Mouse (Mus musculus): ENCODE data around the gene Bcan. TPM values are rescaled to one million over a fixed set of nuclear protein-coding genes. Genes with fewer than 3 reads are reported as not detected.

Gene Bcan
- total and polyA plus RNA-seq, 3 experiments, result 0.04 TPM; not detected in 2

- in situ Hi-C loops (cut with MboI; ENCODE audit: low pct_ligation_motif_present, low pct_unique_long_range_greater_than_20kb, low sequenced_read_pairs), result no loop called here
Observed at GRCm38 (mm10) chr3:87958967-87959366, 41.1 kb downstream of the Bcan start.

GRCm38 (mm10) chr3:87958476-87958875 is 41.6 kb downstream of the Bcan start:
- Histone ChIP-seq H3K27ac (ENCODE audit: insufficient read depth, low read depth) (no peak overlapping the region), H3K4me3 (replicated peaks in 1 of 3; ENCODE audit: low read depth in 2 of 3, low read length in 2 of 3, poor library complexity in 1 of 3) (no peak overlapping the region), H3K4me1 (ENCODE audit: control insufficient read depth in 1 of 2, insufficient read depth in 2 of 2) (peaks cover 0 to 4% of the 10 kb centered on the region in 2 experiments; a peak in 2 of 4 replicates), H3K79me2 (replicated peaks; ENCODE audit: control insufficient read depth, extremely low read depth, insufficient read depth, poor library complexity, severe bottlenecking) (no peaks in the 10 kb centered on the region), H3K9me3 (replicated peaks; ENCODE audit: low read length) (no peaks in the 10 kb centered on the region), H3K36me3 (replicated peaks in 1 of 2; ENCODE audit: control insufficient read depth in 1 of 2, insufficient read depth in 1 of 2, low read length in 1 of 2) (no peaks in the 10 kb centered on the region), H3K4me2 (ENCODE audit: insufficient read depth, low read depth, poor library complexity, severe bottlenecking) (no peak overlapping the region), H3K9ac (ENCODE audit: insufficient read depth, low read depth) (no peak overlapping the region), H3K27me3 (replicated peaks) (peaks cover 52% of the 10 kb centered on the region)
- in situ Hi-C loops (cut with MboI; ENCODE audit: low pct_ligation_motif_present, low pct_unique_long_range_greater_than_20kb, low sequenced_read_pairs) (no loop called here), dilution Hi-C loops (cut with MboI; ENCODE audit: extremely low pct_ligation_motif_present, extremely low pct_unique_long_range_greater_than_20kb, low sequenced_read_pairs) (no loop called here)
- TF ChIP-seq RAD21 (IDR thresholded peaks at IDR 0.05; ENCODE audit: low read depth, low read length) (no peak), MXI1 (IDR thresholded peaks at IDR 0.05; ENCODE audit: low read depth, low read length) (no peak), NRF1 (IDR thresholded peaks at IDR 0.05; ENCODE audit: low read depth, low read length) (no peak), POLR2A (IDR thresholded peaks at IDR 0.05; ENCODE audit: low read depth, low read length) (no peak), RCOR1 (conservative IDR thresholded peaks at IDR 0.05; ENCODE audit: low read depth, low read length) (no peak), ZNF384 (IDR thresholded peaks at IDR 0.05; ENCODE audit: low read depth, low read length) (no peak), E2F4 (IDR thresholded peaks at IDR 0.05; ENCODE audit: insufficient replicate concordance, low read depth, low read length) (no peak)
- no peak for DNase-seq (ENCODE audit: extremely low read depth)

More at GRCm38 (mm10) chr3:87958967-87959366, 41.1 kb downstream of the Bcan start:
- TF ChIP-seq USF1 (IDR thresholded peaks at IDR 0.05; ENCODE audit: low read depth, low read length) (no peak), ZKSCAN1 (IDR thresholded peaks at IDR 0.05; ENCODE audit: borderline replicate concordance, low read depth, low read length) (no peak), ZC3H11A (IDR thresholded peaks at IDR 0.05; ENCODE audit: low read depth, low read length) (no peak), CHD2 (IDR thresholded peaks at IDR 0.05; ENCODE audit: low read length) (no peak)
- dilution Hi-C loops (cut with MboI; ENCODE audit: extremely low pct_ligation_motif_present, extremely low pct_unique_long_range_greater_than_20kb, low sequenced_read_pairs), result no loop called here
- no peaks in the 10 kb centered on the region for H3K36me3 ChIP-seq (replicated peaks in 1 of 2; ENCODE audit: control insufficient read depth in 1 of 2, insufficient read depth in 1 of 2, low read length in 1 of 2)
- DNase-seq (ENCODE audit: extremely low read depth), result no peak
- H3K4me3 ChIP-seq (replicated peaks in 1 of 3; ENCODE audit: low read depth in 2 of 3, low read length in 2 of 3, poor library complexity in 1 of 3), result no peak overlapping the region
- no peak overlapping the region for H3K4me2 ChIP-seq (ENCODE audit: insufficient read depth, low read depth, poor library complexity, severe bottlenecking)
- H3K27me3 ChIP-seq (replicated peaks), result peaks cover 54% of the 10 kb centered on the region
- no peaks in the 10 kb centered on the region for H3K79me2 ChIP-seq (replicated peaks; ENCODE audit: control insufficient read depth, extremely low read depth, insufficient read depth, poor library complexity, severe bottlenecking)
- H3K4me1 ChIP-seq (ENCODE audit: control insufficient read depth in 1 of 2, insufficient read depth in 2 of 2), result peaks cover 0 to 4% of the 10 kb centered on the region in 2 experiments; a peak in 2 of 4 replicates
- H3K27ac ChIP-seq (ENCODE audit: insufficient read depth, low read depth), result no peak overlapping the region
- no peaks in the 10 kb centered on the region for H3K9me3 ChIP-seq (replicated peaks; ENCODE audit: low read length)
- no peak overlapping the region for H3K9ac ChIP-seq (ENCODE audit: insufficient read depth, low read depth)

GRCm38 (mm10) chr3:87958056-87958455 is 42.0 kb downstream of the Bcan start:
- Histone ChIP-seq H3K27me3 (replicated peaks) (peaks cover 47% of the 10 kb centered on the region), H3K4me2 (ENCODE audit: insufficient read depth, low read depth, poor library complexity, severe bottlenecking) (no peak overlapping the region), H3K9ac (ENCODE audit: insufficient read depth, low read depth) (no peak overlapping the region), H3K4me1 (ENCODE audit: control insufficient read depth in 1 of 2, insufficient read depth in 2 of 2) (peaks cover 0 to 4% of the 10 kb centered on the region in 2 experiments; a peak in 2 of 4 replicates), H3K36me3 (replicated peaks in 1 of 2; ENCODE audit: control insufficient read depth in 1 of 2, insufficient read depth in 1 of 2, low read length in 1 of 2) (no peaks in the 10 kb centered on the region), H3K9me3 (replicated peaks; ENCODE audit: low read length) (no peaks in the 10 kb centered on the region), H3K4me3 (replicated peaks in 1 of 3; ENCODE audit: low read depth in 2 of 3, low read length in 2 of 3, poor library complexity in 1 of 3) (no peak overlapping the region), H3K27ac (ENCODE audit: insufficient read depth, low read depth) (no peak overlapping the region), H3K79me2 (replicated peaks; ENCODE audit: control insufficient read depth, extremely low read depth, insufficient read depth, poor library complexity, severe bottlenecking) (no peaks in the 10 kb centered on the region)
- DNase-seq (ENCODE audit: extremely low read depth), result no peak
- TF ChIP-seq CHD2 (IDR thresholded peaks at IDR 0.05; ENCODE audit: low read length), result no peak
- no peak for TF ChIP-seq MAX (IDR thresholded peaks at IDR 0.05; ENCODE audit: low read length)
- TF ChIP-seq TBP (conservative IDR thresholded peaks at IDR 0.05; ENCODE audit: low read depth, low read length), result no peak
- dilution Hi-C loops (cut with MboI; ENCODE audit: extremely low pct_ligation_motif_present, extremely low pct_unique_long_range_greater_than_20kb, low sequenced_read_pairs), result no loop called here
- in situ Hi-C loops (cut with MboI; ENCODE audit: low pct_ligation_motif_present, low pct_unique_long_range_greater_than_20kb, low sequenced_read_pairs), result no loop called here
